Mouse (Mus musculus): ENCODE measurements around the gene Spi1. TPM values are rescaled to one million over a fixed set of nuclear protein-coding genes. Genes with fewer than 3 reads are reported as not detected.

Gene Spi1
- polyA plus RNA-seq, 1 experiment from 2014 or later: 1.7 TPM

GRCm38 (mm10) chr2:91064211-91064610 lies 18.0 kb upstream of the Spi1 start:
- ATAC-seq: no peak
- Histone ChIP-seq H3K27ac (ENCODE audit: low read length) (no peak overlapping the region), H3K27me3 (replicated peaks; ENCODE audit: control insufficient read depth, insufficient read depth, low read length) (no peaks in the 10 kb centered on the region), H3K9ac (replicated peaks; ENCODE audit: low read depth, low read length) (no peak overlapping the region), H3K4me1 (replicated peaks; ENCODE audit: control insufficient read depth, insufficient read depth, low read length) (peaks cover 9% of the 10 kb centered on the region), H3K9me3 (ENCODE audit: control insufficient read depth, low read length) (no peaks in the 10 kb centered on the region), H3K4me3 (replicated peaks; ENCODE audit: low read length) (no peak overlapping the region), H3K36me3 (ENCODE audit: control insufficient read depth, insufficient read depth) (peaks cover 15% of the 10 kb centered on the region), H3K4me2 (ENCODE audit: low read length) (no peak overlapping the region)
- 86% methylated on average over 6 of the region's 6 CpGs for WGBS

GRCm38 (mm10) chr2:91065544-91065943 lies 16.6 kb upstream of the Spi1 start:
- Histone ChIP-seq H3K4me3 (replicated peaks; ENCODE audit: low read length) (no peak overlapping the region), H3K4me2 (ENCODE audit: low read length) (no peak overlapping the region), H3K27ac (ENCODE audit: low read length) (no peak overlapping the region), H3K36me3 (ENCODE audit: control insufficient read depth, insufficient read depth) (peaks cover 10% of the 10 kb centered on the region), H3K4me1 (replicated peaks; ENCODE audit: control insufficient read depth, insufficient read depth, low read length) (peaks cover 15% of the 10 kb centered on the region), H3K9me3 (ENCODE audit: control insufficient read depth, low read length) (no peaks in the 10 kb centered on the region), H3K27me3 (replicated peaks; ENCODE audit: control insufficient read depth, insufficient read depth, low read length) (no peaks in the 10 kb centered on the region), H3K9ac (replicated peaks; ENCODE audit: low read depth, low read length) (no peak overlapping the region)
- no peak for ATAC-seq
- 44% methylated on average over 3 of the region's 3 CpGs for WGBS

DNA sequence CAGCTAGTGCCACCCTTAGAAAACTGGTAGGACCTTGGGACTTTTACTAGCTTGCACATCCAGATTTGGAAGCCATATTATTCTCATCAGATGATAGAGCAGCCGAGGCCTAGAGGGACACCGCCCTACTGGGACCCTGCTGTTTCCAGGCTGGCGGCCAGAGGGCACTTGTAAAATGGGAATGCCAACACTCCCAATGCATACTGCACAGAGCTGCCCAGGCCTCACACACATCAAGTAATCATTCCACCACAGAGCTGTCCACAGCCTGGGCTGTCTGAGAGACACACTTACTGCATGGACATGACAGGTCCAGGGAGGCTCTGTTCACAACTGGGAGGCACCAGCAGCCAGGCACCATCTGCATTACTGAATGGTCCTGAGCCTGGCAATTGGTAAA lies 15.7 kb upstream of the Spi1 start:
- no peak for ATAC-seq
- H3K36me3 ChIP-seq (ENCODE audit: control insufficient read depth, insufficient read depth): peaks cover 10% of the 10 kb centered on the region

DNA sequence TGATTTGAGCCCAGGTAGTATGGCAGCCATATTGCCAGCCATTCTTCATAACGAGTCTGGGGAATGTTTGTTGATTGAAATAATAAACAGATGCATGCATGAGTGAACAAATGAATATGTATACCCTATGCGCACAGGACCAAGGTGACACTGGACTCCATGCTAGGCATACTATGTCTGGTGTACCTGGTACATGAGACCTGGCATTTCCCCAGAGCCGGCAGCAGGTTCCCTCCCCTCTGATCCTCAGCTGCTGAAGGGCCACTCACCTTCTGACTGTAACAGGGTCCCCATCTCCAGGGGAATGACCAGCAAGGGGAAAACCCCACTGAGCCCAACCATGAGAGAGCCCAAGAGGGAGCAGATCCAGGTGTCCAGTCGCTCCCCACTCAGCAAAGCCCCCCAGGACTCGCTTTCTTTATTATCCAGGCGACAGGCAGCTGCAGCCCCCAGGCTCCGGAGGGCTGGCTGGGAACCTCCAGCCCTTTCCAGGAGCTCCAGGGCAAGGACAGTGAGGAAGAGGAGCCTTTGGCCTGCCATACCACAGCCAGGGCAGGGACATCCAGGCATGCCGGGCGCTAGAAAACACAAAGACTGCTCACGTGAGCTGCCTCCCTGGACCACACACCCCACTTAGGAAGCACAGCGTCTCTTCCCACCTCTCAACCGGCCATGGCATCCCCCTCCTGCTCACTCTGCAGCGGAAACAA lies 13.9 kb upstream of the Spi1 start:
- H3K9ac ChIP-seq (replicated peaks; ENCODE audit: low read depth, low read length): 0 out of 2 replicates have a peak overlapping the region, but pooled peaks have one; percentile 15
- peak overlapping the region; percentile 51; the same call in 1 of the 2 replicates for H3K4me3 ChIP-seq (replicated peaks; ENCODE audit: low read length)
- H3K9me3 ChIP-seq (ENCODE audit: control insufficient read depth, low read length): no peaks in the 10 kb centered on the region
- H3K4me1 ChIP-seq (replicated peaks; ENCODE audit: control insufficient read depth, insufficient read depth, low read length): peaks cover 23% of the 10 kb centered on the region
- ATAC-seq: no peak
- WGBS: 59% methylated on average over 13 of the region's 13 CpGs
- H3K36me3 ChIP-seq (ENCODE audit: control insufficient read depth, insufficient read depth): peaks cover 5% of the 10 kb centered on the region; the same call in 1 of the 2 replicates
- no peaks in the 10 kb centered on the region for H3K27me3 ChIP-seq (replicated peaks; ENCODE audit: control insufficient read depth, insufficient read depth, low read length)
- peak overlapping the region; percentile 92 for H3K4me2 ChIP-seq (ENCODE audit: low read length)
- no peak overlapping the region for H3K27ac ChIP-seq (ENCODE audit: low read length)

More for the DNA sequence above, 15.7 kb upstream of the Spi1 start:
- Histone ChIP-seq H3K9ac (replicated peaks; ENCODE audit: low read depth, low read length) (no peak overlapping the region), H3K4me1 (replicated peaks; ENCODE audit: control insufficient read depth, insufficient read depth, low read length) (peaks cover 23% of the 10 kb centered on the region), H3K4me2 (ENCODE audit: low read length) (no peak overlapping the region), H3K27me3 (replicated peaks; ENCODE audit: control insufficient read depth, insufficient read depth, low read length) (no peaks in the 10 kb centered on the region), H3K9me3 (ENCODE audit: control insufficient read depth, low read length) (no peaks in the 10 kb centered on the region), H3K27ac (ENCODE audit: low read length) (no peak overlapping the region), H3K4me3 (replicated peaks; ENCODE audit: low read length) (no peak overlapping the region)
- WGBS: 86% methylated on average over 3 of the region's 3 CpGs

DNA sequence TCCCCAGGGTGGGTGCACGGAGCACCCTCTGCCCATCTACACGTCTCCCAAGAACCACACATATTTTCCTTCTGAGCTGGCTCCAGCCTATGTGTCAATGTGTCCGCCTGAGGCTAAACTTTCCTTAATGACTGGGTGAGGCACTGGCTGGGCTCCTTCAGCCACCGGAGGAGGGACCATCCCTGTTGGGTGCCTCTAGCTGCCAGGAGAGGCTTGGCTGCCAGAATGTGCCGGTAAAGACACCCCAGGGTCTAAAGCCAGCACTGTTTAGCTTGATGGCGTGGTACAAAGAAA lies 13.4 kb upstream of the Spi1 start:
- 45% methylated on average over 6 of the region's 6 CpGs for WGBS
- H3K9ac ChIP-seq (replicated peaks; ENCODE audit: low read depth, low read length): peak overlapping the region; percentile 15; the same call in 1 of the 2 replicates
- ATAC-seq: no peak

GRCm38 (mm10) chr2:91069306-91070000 lies 12.7 kb upstream of the Spi1 start:
- peak overlapping the region; percentile 51 for H3K4me3 ChIP-seq (replicated peaks; ENCODE audit: low read length)
- peaks cover 23% of the 10 kb centered on the region for H3K4me1 ChIP-seq (replicated peaks; ENCODE audit: control insufficient read depth, insufficient read depth, low read length)
- H3K4me2 ChIP-seq (ENCODE audit: low read length): peak overlapping the region; percentile 92
- no peaks in the 10 kb centered on the region for H3K36me3 ChIP-seq (ENCODE audit: control insufficient read depth, insufficient read depth)
- no peak for ATAC-seq
- peak overlapping the region; percentile 69 for H3K27ac ChIP-seq (ENCODE audit: low read length)
- no peaks in the 10 kb centered on the region for H3K9me3 ChIP-seq (ENCODE audit: control insufficient read depth, low read length)
- peak overlapping the region; percentile 61 for H3K9ac ChIP-seq (replicated peaks; ENCODE audit: low read depth, low read length)
- H3K27me3 ChIP-seq (replicated peaks; ENCODE audit: control insufficient read depth, insufficient read depth, low read length): no peaks in the 10 kb centered on the region
- WGBS: 10% methylated on average over 14 of the region's 14 CpGs

More for the DNA sequence above, 13.4 kb upstream of the Spi1 start:
- Histone ChIP-seq H3K27me3 (replicated peaks; ENCODE audit: control insufficient read depth, insufficient read depth, low read length) (no peaks in the 10 kb centered on the region), H3K4me2 (ENCODE audit: low read length) (peak overlapping the region; percentile 92), H3K4me3 (replicated peaks; ENCODE audit: low read length) (peak overlapping the region; percentile 51), H3K4me1 (replicated peaks; ENCODE audit: control insufficient read depth, insufficient read depth, low read length) (peaks cover 23% of the 10 kb centered on the region), H3K9me3 (ENCODE audit: control insufficient read depth, low read length) (no peaks in the 10 kb centered on the region), H3K27ac (ENCODE audit: low read length) (no peak overlapping the region), H3K36me3 (ENCODE audit: control insufficient read depth, insufficient read depth) (peaks cover 4% of the 10 kb centered on the region; the same call in 1 of the 2 replicates)

DNA sequence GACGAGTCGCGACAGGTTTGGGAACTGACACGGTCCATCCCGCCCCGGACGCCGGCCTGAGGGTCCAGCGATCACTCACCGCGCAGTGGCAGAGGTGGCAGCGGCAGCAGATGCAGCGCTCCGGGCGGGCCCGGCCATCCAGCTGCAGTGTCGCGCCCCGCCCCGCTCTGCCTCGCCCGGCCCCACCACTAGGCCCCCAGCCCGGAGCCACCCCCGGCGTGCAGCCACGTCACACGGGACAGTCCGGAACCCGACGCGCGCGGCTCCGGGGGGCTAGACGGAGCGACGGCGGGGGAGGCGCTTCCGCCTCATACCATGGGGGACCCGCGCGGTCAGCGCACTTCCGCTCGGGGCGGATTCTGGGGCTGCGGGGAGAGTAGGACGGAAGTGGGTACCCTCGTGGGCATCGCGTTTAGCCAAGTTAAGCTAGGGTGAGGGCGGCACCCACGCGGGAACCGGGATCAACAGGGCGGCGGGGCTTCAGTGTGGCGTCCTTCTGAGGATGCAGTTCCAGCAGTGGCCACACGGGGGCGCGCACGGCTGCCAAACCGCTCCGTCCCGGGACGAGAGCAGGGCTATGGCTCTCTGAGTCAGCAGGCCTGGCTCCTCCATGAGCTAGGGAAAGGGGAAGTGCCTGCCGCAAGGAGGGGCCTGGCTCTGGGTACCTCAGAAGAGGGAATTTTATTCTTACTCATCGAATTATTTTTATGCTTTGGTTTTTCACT lies 12.0 kb upstream of the Spi1 start, which contains the start of gene Slc39a13:
Slc39a13 (minus strand) TSS at position 342 of the 725 bp plus-strand sequence.
- Histone ChIP-seq H3K4me3 (replicated peaks; ENCODE audit: low read length) (peak within 1 kb of the TSS; percentile 51), H3K27me3 (replicated peaks; ENCODE audit: control insufficient read depth, insufficient read depth, low read length) (no peaks in the 10 kb centered on the region), H3K4me1 (replicated peaks; ENCODE audit: control insufficient read depth, insufficient read depth, low read length) (peaks cover 23% of the 10 kb centered on the region), H3K4me2 (ENCODE audit: low read length) (peak within 1 kb of the TSS; percentile 92), H3K36me3 (ENCODE audit: control insufficient read depth, insufficient read depth) (no peaks in the 10 kb centered on the region), H3K9me3 (ENCODE audit: control insufficient read depth, low read length) (no peaks in the 10 kb centered on the region), H3K9ac (replicated peaks; ENCODE audit: low read depth, low read length) (peak within 1 kb of the TSS; percentile 61), H3K27ac (ENCODE audit: low read length) (peak within 1 kb of the TSS; percentile 69)
- peak; percentile 98 for ATAC-seq
- under 1% methylated on average over 62 of the region's 69 CpGs for WGBS

DNA sequence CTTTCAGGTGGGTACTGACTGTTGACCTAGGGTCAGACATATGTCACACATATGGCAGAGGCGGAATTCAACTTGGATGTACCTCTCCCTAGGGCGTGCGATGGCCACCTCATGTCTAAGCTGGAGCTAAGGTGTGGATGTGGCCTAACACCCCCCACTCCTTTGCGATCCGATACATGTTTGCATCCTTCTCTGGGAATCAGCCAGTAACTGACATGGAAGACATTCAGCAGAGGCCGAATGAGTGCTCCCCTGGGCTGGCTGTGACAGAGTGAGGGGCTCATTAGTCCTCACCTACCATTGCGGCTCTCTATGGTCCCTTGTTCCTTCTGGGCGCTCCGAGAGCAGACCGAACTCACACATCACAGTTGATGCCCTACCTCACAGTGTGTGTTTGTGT lies 11.1 kb upstream of the Spi1 start:
- Histone ChIP-seq H3K27me3 (replicated peaks; ENCODE audit: control insufficient read depth, insufficient read depth, low read length) (no peaks in the 10 kb centered on the region), H3K9ac (replicated peaks; ENCODE audit: low read depth, low read length) (peak overlapping the region; percentile 61), H3K36me3 (ENCODE audit: control insufficient read depth, insufficient read depth) (no peaks in the 10 kb centered on the region), H3K4me3 (replicated peaks; ENCODE audit: low read length) (peak overlapping the region; percentile 51), H3K4me1 (replicated peaks; ENCODE audit: control insufficient read depth, insufficient read depth, low read length) (peaks cover 23% of the 10 kb centered on the region), H3K4me2 (ENCODE audit: low read length) (peak overlapping the region; percentile 92), H3K27ac (ENCODE audit: low read length) (peak overlapping the region; percentile 69), H3K9me3 (ENCODE audit: control insufficient read depth, low read length) (no peaks in the 10 kb centered on the region)
- WGBS: 85% methylated on average over 10 of the region's 10 CpGs
- ATAC-seq: no peak

GRCm38 (mm10) chr2:91072092-91072491 lies 10.1 kb upstream of the Spi1 start:
- Histone ChIP-seq H3K36me3 (ENCODE audit: control insufficient read depth, insufficient read depth) (no peaks in the 10 kb centered on the region), H3K4me2 (ENCODE audit: low read length) (no peak overlapping the region), H3K27ac (ENCODE audit: low read length) (no peak overlapping the region), H3K9ac (replicated peaks; ENCODE audit: low read depth, low read length) (no peak overlapping the region), H3K4me3 (replicated peaks; ENCODE audit: low read length) (no peak overlapping the region), H3K9me3 (ENCODE audit: control insufficient read depth, low read length) (no peaks in the 10 kb centered on the region), H3K27me3 (replicated peaks; ENCODE audit: control insufficient read depth, insufficient read depth, low read length) (no peaks in the 10 kb centered on the region), H3K4me1 (replicated peaks; ENCODE audit: control insufficient read depth, insufficient read depth, low read length) (peaks cover 23% of the 10 kb centered on the region)
- WGBS: 38% methylated on average over 1 of the region's 1 CpGs
- ATAC-seq: no peak
